27 mouse cellular contexts compared by ENCODE assay signal in genomic region chr19:45727231-45727630, GRCm38 (mm10). TPM values are rescaled to one million over a fixed set of nuclear protein-coding genes. Genes with fewer than 3 reads are reported as not detected.
DNase-seq lines count a peak whose midpoint lies in the region; ATAC-seq and TF ChIP-seq lines count a peak whose summit lies in the region.
"Had no signal": no experiment of that assay in that cellular context is flagged by ENCODE, and none has a peak within 500 bp of the region (broad histone marks: within the 10 kb centered on the region; RNA-seq: fewer than 3 reads in every experiment).

No protein-coding gene starts in this region.

- no peaks in the 10 kb centered on the region for H3K36me3 ChIP-seq in CH12.LX (replicated peaks in 1 of 2; ENCODE audit: control insufficient read depth in 1 of 2, insufficient read depth in 1 of 2, low read length in 1 of 2)
- H3K36me3 ChIP-seq in forebrain, postnatal 0 days (ENCODE audit: insufficient read depth), result no peaks in the 10 kb centered on the region
- H3K36me3 ChIP-seq: embryonic facial prominence, embryonic 10.5 days; heart, embryonic 10.5 days; hindbrain, embryonic 12.5 days had no signal

- no peaks in the 10 kb centered on the region for H3K9me3 ChIP-seq in CH12.LX (replicated peaks; ENCODE audit: low read length)
- H3K9me3 ChIP-seq in forebrain, postnatal 0 days (ENCODE audit: low read length), result no peaks in the 10 kb centered on the region
- H3K9me3 ChIP-seq: embryonic facial prominence, embryonic 10.5 days; heart, embryonic 10.5 days; hindbrain, embryonic 12.5 days had no signal

- H3K27me3 ChIP-seq in CH12.LX (replicated peaks), result peaks cover 20% of the 10 kb centered on the region
- H3K27me3 ChIP-seq in forebrain, postnatal 0 days (ENCODE audit: insufficient read depth, low read length), result no peaks in the 10 kb centered on the region

- 80% methylated on average over 10 of the region's 10 CpGs for WGBS in forebrain, postnatal 0 days

- no peak overlapping the region for H3K4me3 ChIP-seq in CH12.LX (replicated peaks in 1 of 3; ENCODE audit: low read depth in 2 of 3, low read length in 2 of 3, poor library complexity in 1 of 3)
- no peak overlapping the region for H3K4me3 ChIP-seq in forebrain, postnatal 0 days (ENCODE audit: low read depth, low read length)
- H3K4me3 ChIP-seq: embryonic facial prominence, embryonic 10.5 days; heart, embryonic 10.5 days; hindbrain, embryonic 12.5 days had no signal

- no peak overlapping the region for H3K27ac ChIP-seq in CH12.LX (ENCODE audit: insufficient read depth, low read depth)
- no peak overlapping the region for H3K27ac ChIP-seq in forebrain, postnatal 0 days (ENCODE audit: low read depth, low read length)
- H3K27ac ChIP-seq: embryonic facial prominence, embryonic 10.5 days; heart, embryonic 10.5 days; hindbrain, embryonic 12.5 days had no signal

- TF ChIP-seq RAD21 in CH12.LX (IDR thresholded peaks at IDR 0.05; ENCODE audit: low read depth, low read length), result no peak

- H3K4me2 ChIP-seq in CH12.LX (ENCODE audit: insufficient read depth, low read depth, poor library complexity, severe bottlenecking), result no peak overlapping the region
- H3K4me2 ChIP-seq in forebrain, postnatal 0 days (ENCODE audit: low read depth), result no peak overlapping the region
- H3K4me2 ChIP-seq: hindbrain, embryonic 12.5 days had no signal

- dilution Hi-C loops in CH12.LX (cut with MboI; ENCODE audit: extremely low pct_ligation_motif_present, extremely low pct_unique_long_range_greater_than_20kb, low sequenced_read_pairs), result no loop called here

- no peak for ATAC-seq in CD4-positive, CD25-positive, alpha-beta regulatory T cell, adult 4 months
- no peak for ATAC-seq in forebrain, postnatal 0 days
- ATAC-seq: activated CD4-positive, CD25-positive, alpha-beta regulatory T cell, adult 4 months; forebrain, embryonic 14.5 days; hindbrain, embryonic 16.5 days had no signal

- no peak for TF ChIP-seq EP300 in CH12.LX (IDR thresholded peaks at IDR 0.05; ENCODE audit: low read length)

- H3K4me1 ChIP-seq in CH12.LX (ENCODE audit: control insufficient read depth in 1 of 2, insufficient read depth in 2 of 2), result peaks cover 0 to 5% of the 10 kb centered on the region in 2 experiments; a peak in 2 of 4 replicates
- no peaks in the 10 kb centered on the region for H3K4me1 ChIP-seq in forebrain, postnatal 0 days (ENCODE audit: insufficient read depth)

- no peaks in the 10 kb centered on the region for H3K79me2 ChIP-seq in CH12.LX (replicated peaks; ENCODE audit: control insufficient read depth, extremely low read depth, insufficient read depth, poor library complexity, severe bottlenecking)

- no peak for TF ChIP-seq POLR2A in CH12.LX (IDR thresholded peaks at IDR 0.05; ENCODE audit: low read depth, low read length)

- no peak overlapping the region for H3K9ac ChIP-seq in CH12.LX (ENCODE audit: insufficient read depth, low read depth)
- H3K9ac ChIP-seq in forebrain, postnatal 0 days, result no peak overlapping the region
- H3K9ac ChIP-seq: hindbrain, embryonic 12.5 days had no signal

- in situ Hi-C loops in CH12.LX (cut with MboI; ENCODE audit: low pct_ligation_motif_present, low pct_unique_long_range_greater_than_20kb, low sequenced_read_pairs), result no loop called here

- TF ChIP-seq CTCF in CH12.LX (conservative IDR thresholded peaks at IDR 0.05 in 1 of 2, IDR thresholded peaks at IDR 0.05 in 1 of 2; ENCODE audit: low read depth in 2 of 2, low read length in 2 of 2), result no peak
- TF ChIP-seq CTCF in forebrain, postnatal 0 days (IDR thresholded peaks at IDR 0.05; ENCODE audit: low read depth), result no peak

- peak; percentile 31 for DNase-seq in CD4-positive, CD25-positive, alpha-beta regulatory T cell, adult 2 months (ENCODE audit: low read depth, low spot score)
- no peak for DNase-seq in CH12.LX (ENCODE audit: extremely low read depth)
- DNase-seq in thymus, adult 18-20 months, result peak; percentile 46 to 62
- DNase-seq in thymus, postnatal 14 days, result peak; percentile 82
- DNase-seq in forebrain, postnatal 0 days, result no peak
- no peak for DNase-seq in urinary bladder, adult 18-20 months (ENCODE audit: low spot score in 2 of 2)
- DNase-seq in frontal cortex, postnatal 36 days (ENCODE audit: low spot score in 2 of 2), result no peak
- DNase-seq: adrenal gland, postnatal 14 days; B cell, adult 2 months; cerebellum, adult 11-12 months; cerebellum, adult 9-10 months; cerebellum, postnatal 25 days; gastrocnemius, postnatal 10 days; heart, adult 18-20 months; heart, postnatal 10 days; heart, postnatal 4 days had no signal

TF ChIP-seq in CH12.LX, 34 proteins besides CTCF, POLR2A, EP300 and RAD21:
- peak; percentile 46 for TF ChIP-seq BHLHE40 (IDR thresholded peaks at IDR 0.05; ENCODE audit: low read depth, low read length)
- TF ChIP-seq RCOR1 (conservative IDR thresholded peaks at IDR 0.05; ENCODE audit: low read depth, low read length), result no peak
- no peak for TF ChIP-seq USF1 (IDR thresholded peaks at IDR 0.05; ENCODE audit: low read depth, low read length)

RNA-seq across cellular contexts. Expression of gene Fgf8, which starts 15.5 kb away (rescaled TPM):
- not detected for polyA plus RNA-seq in CD4-positive, CD25-positive, alpha-beta regulatory T cell, adult 4 months (2017; shearing (Covaris generic))
- total RNA-seq in CH12.LX (2012; rRNA removed), result not detected in 2 replicates
- total RNA-seq in CH12.LX (2014; rRNA removed), result not detected in 2 replicates
- not detected in 2 replicates for polyA plus RNA-seq in CH12.LX (2012; ENCODE audit: insufficient read length, low read depth)
- 1.00 TPM in 1 of 2 replicates, not detected in the other for total RNA-seq in forebrain, postnatal 0 days (2014; rRNA removed)
- 0.24 and 0.26 TPM in 2 replicates for polyA plus RNA-seq in forebrain, postnatal 0 days (2015; fragmentation: Nextera tagmentation; extraction: Ambion mirVana)
- total RNA-seq: adrenal gland, adult 18-20 months; adrenal gland, postnatal 14 days; gastrocnemius, postnatal 10 days; gastrocnemius, postnatal 4 days; heart, adult 18-20 months; heart, postnatal 10 days had no signal
- polyA plus RNA-seq: activated CD4-positive, CD25-positive, alpha-beta regulatory T cell, adult 4 months; cortical plate, adult 2 months; embryonic facial prominence, embryonic 14.5 days had no signal

RNA-seq across cellular contexts. Expression of gene Npm3, which starts 22.2 kb away (rescaled TPM):
- polyA plus RNA-seq in CD4-positive, CD25-positive, alpha-beta regulatory T cell, adult 4 months (2017; shearing (Covaris generic)), result 10 to 100 TPM; 11.9 to 37.1 TPM
- total RNA-seq in CH12.LX (2012; rRNA removed) (189 and 220 TPM in 2 replicates), CH12.LX (2014; rRNA removed) (225 and 248 TPM in 2 replicates)
- polyA plus RNA-seq in CH12.LX (2012; ENCODE audit: insufficient read length, low read depth), result 237 TPM in 2 replicates
- 34.7 and 55.2 TPM in 2 replicates for total RNA-seq in forebrain, postnatal 0 days (2014; rRNA removed)
- 7.8 and 11.5 TPM in 2 replicates for polyA plus RNA-seq in forebrain, postnatal 0 days (2015; fragmentation: Nextera tagmentation; extraction: Ambion mirVana)

RNA-seq across cellular contexts. Expression of gene Mgea5, which starts 56.4 kb away (rescaled TPM):
- 100 to 1,000 TPM; 191 to 247 TPM for polyA plus RNA-seq in CD4-positive, CD25-positive, alpha-beta regulatory T cell, adult 4 months (2017; shearing (Covaris generic))
- 63.9 and 69.8 TPM in 2 replicates for total RNA-seq in CH12.LX (2012; rRNA removed)
- 69.4 and 78.7 TPM in 2 replicates for total RNA-seq in CH12.LX (2014; rRNA removed)
- 66.4 and 68.7 TPM in 2 replicates for polyA plus RNA-seq in CH12.LX (2012; ENCODE audit: insufficient read length, low read depth)
- 214 and 247 TPM in 2 replicates for total RNA-seq in forebrain, postnatal 0 days (2014; rRNA removed)
- 46.8 and 67.8 TPM in 2 replicates for polyA plus RNA-seq in forebrain, postnatal 0 days (2015; fragmentation: Nextera tagmentation; extraction: Ambion mirVana)

Comparison
In these comparisons a context has a peak if more than half of its experiments do, and no peak if none do; other contexts are left out.
1. DNase-seq: peak in CD4-positive, CD25-positive, alpha-beta regulatory T cell, adult 2 months (single experiment), thymus, adult 18-20 months (2 of 2) and thymus, postnatal 14 days (single experiment); none in CH12.LX (single experiment), forebrain, postnatal 0 days (single experiment), urinary bladder, adult 18-20 months (0 of 2) and frontal cortex, postnatal 36 days (0 of 2).